Mouse (Mus musculus) A20 (cell line): ENCODE results near the gene Tnfsf8.

Experiments
- DNase-seq: peaks from one replicate; pipeline ENCODE4 v3.0.0-alpha.2; 2011; ENCODE audit warnings: low read depth, low spot score

The Tnfsf8 gene

DNA sequence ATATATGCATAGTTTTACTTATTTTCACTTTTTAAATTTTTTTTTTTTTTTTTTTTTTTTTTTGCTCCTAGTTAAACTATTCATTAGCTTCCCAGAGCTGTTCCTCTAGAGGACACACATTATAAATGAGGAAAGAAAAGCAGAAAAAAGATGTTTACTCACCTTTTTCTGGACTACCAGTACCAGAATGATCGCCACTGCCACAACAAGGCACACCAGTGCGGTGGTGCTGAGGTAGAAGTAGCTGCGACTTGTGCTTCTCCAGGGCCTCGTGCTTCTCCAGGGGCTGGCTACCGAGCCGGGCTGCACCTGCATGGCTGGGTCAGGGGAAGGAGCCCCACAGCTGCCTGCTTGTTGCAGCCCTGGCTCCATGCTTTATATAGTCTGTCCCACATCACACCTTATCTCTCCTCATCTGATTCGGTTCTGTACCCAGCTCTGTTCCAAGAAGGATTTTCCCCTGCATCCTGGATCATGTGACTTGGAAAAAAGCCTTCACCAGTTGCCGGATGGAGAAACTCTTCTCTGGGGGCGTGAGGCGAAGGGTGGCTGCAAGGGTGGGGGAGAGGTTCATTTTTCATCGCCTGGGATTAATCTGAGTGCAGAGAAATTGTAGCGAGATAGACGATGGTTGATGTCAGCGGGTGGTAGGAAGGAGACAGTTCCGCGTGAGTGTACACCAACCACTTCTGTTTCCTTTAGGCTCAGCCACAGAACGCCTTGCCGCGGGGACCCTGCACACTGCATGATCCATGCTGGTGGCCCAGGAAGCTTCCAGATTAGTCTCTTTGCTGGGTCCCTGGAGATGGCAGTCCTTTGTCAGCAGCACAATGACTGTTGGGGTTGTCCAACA is at the start of gene Tnfsf8:
Gene Tnfsf8 (minus strand): TSS at position 660 of the 853 bp plus-strand sequence.
- DNase-seq: no peak

DNA sequence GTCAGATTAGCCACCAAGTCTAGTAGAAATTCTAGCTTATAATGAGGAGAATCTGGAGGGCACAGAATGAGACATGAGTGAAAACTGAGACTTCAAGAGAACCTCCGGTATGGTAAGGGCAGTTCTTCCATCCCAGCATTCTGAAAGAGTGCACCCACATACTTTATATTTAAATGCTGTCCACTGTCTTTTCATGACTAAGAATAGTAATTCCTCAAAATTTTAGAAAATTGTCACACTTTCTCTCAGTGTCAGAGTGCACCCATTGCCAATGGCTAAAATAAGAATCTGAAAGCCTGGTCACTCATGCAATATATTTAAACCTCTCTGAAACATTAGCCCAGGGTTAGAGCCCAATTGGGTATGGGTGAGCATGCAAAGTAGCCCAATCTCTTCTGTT is 47.4 kb upstream of the Tnfsf8 start:
- DNase-seq: no peak

- DNase-seq: no peak
Observed at GRCm38 (mm10) chr4:63907473-63907872, 46.3 kb upstream of the Tnfsf8 start.

DNA sequence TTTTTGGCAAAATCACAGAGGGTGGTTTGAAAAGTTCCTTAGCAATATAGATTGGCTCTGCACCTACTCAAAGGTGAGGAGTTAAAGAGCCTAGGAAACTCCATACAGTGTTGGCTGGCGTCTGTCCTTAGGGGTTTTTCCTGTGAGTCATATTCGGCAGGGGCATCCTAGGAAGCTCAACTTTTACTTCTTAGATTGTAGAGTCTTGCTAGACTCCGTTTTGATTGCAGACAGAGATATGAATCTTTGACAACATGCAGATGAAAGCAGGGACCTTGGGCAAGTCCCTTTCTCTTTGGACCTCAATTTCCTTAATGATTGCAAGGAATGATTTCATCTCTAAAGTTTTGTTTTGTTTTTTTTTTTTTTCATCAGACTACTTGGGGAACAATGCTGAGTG is 44.9 kb upstream of the Tnfsf8 start:
- DNase-seq: no peak

GRCm38 (mm10) chr4:63899081-63899523 is 38.0 kb upstream of the Tnfsf8 start:
- no peak for DNase-seq

GRCm38 (mm10) chr4:63897152-63897551 is 36.0 kb upstream of the Tnfsf8 start:
- no peak for DNase-seq

- DNase-seq: no peak
Observed at GRCm38 (mm10) chr4:63886156-63886555, 25.0 kb upstream of the Tnfsf8 start.

DNA sequence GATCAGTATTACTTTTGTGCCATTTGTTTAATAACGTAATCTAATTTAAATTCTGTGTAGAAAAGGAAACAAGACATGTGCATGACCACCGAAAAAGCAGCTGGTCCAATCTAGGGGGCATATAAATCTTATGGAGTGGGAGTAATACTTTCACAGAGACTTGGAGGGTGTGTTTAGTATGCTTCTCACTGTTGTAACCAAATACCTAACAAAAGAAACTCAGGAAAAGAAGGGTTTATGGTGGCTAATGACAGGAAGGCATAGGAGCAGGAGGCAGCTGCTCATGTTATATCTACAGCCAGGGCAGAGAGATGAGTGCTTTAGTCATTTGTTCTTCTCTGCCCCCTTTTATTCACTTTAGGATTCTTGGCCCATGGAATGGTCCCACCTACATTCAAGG is 15.6 kb upstream of the Tnfsf8 start:
- no peak for DNase-seq

DNA sequence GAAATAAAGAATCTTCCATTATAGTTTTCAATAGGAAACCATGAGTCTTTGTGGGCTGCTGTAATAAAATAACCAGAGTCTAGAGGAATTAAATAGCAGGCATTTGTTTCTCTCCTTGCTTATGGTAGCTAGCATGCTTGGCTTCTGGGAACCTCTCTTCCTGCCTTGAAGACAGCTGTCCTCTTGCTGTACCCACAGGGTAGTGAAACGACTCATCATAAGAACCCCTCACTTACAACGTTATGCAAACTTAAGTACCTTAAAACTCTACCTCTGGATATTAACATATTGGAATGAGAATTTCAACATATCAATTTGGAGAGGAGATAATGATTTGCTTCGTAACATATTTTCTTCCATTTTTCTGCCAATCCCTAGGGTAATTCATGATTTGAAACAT is 14.3 kb upstream of the Tnfsf8 start:
- DNase-seq: no peak

DNA sequence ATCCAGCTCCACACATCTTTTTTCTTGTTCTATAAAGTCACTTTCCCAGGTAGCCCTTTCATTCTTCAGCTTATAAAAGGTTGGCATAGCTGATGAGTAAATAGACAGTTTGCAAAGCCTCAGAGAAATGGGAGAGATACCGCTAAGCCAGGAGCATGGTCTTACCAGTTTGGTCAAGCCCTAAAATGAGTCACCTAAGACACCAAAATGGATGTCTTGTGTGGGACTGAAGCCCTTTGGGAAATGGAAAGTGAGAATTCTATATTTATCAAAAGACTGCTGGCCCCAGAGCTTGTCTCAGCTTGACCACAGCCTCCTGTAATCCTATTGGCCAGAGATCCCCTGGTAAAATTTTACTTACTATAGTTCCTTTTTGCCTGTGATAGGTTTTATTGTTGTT is 9.5 kb upstream of the Tnfsf8 start:
- no peak for DNase-seq

DNA sequence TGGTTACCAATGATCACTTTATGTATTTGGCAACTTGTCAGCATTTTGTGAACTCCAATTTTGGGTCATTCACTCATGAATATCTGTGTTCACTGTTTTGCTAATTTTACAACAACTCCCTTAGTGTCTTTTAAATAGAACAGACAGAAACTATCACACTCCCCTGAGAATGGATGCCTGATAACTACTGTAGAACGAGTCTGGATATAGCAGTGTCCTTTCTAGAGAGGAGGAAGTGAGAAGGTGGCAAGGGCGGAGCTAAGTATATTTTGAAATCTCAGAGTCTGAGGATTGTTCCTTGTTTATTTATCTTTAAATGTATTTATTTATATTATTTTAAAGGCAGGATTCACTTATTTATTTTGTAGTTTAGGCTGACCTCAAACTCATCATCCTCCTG is 7.6 kb upstream of the Tnfsf8 start:
- no peak for DNase-seq

DNA sequence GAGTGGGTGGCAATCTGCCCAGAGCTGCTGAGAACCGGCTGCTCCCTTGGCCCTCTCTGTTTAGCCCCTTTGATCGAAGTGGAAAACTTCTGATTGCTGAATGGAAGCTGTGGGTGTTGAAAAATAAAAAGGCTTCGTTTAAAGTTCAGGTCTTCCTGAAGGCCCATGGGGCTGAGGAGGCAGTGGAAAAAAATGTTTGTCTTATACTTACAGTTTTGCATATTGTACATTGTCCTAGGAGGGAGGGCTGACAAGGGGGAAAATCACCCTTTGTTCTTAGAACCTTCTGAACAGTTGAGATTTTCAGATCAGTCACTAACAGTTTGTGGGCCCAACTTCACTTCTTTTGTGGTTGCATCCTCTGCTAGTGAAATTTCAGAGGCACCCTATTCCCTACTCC is 1.8 kb upstream of the Tnfsf8 start:
- no peak for DNase-seq

DNA sequence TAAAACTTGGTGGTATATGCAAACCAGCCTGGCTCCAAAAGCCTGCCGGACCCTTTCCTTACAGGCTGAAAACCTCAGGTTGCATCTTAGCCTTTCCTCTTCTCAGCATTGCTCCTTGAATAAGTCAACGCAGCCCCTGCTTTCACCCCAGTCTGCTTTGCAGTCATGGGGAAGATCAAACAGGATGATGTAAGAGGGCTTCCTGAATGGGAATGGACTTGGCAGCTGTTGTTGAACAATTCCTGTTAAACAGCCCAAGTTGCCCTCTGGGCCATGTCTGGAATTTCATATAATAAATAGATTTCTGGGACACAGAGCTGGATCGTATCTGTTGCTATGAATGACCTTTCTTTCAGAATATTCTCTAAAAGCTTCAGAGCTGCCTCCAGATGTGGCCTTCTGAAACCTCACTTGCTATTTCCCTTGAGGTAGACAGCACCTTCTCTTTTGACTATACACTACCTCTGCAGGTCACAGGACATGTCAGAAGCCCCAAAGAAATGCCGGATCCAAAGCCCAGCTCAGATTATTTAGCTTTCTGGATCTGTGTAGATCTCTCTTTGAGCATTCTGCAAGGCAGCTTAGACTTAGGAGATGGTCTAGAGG is 1.0 kb upstream of the Tnfsf8 start:
- no peak for DNase-seq

DNA sequence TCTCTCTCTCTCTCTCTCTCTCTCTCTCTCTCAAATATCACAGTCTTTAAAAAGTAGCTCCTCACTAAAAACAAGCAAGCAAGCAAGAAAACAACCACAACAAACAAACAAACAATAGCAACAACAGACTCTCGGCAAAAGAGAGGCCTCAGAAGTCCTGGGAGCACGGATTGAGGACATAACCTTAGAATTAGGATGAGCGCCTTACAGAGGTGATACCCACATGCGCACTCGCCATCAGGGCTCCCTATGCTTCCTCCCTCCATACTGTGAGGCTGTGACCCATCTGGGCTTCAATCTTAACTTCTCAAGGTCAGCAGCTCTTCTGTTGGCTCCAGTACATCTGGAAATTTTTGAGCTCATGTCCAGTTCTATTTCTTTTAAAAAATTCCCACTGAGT is 911 bp downstream of the Tnfsf8 start:
- DNase-seq: no peak

GRCm38 (mm10) chr4:63859785-63860203 is 1.4 kb downstream of the Tnfsf8 start:
- DNase-seq: no peak

- DNase-seq: no peak
Observed at GRCm38 (mm10) chr4:63858646-63859224, 2.4 kb downstream of the Tnfsf8 start.

GRCm38 (mm10) chr4:63856764-63857163 is 4.4 kb downstream of the Tnfsf8 start:
- no peak for DNase-seq

GRCm38 (mm10) chr4:63853782-63854386 is 7.3 kb downstream of the Tnfsf8 start:
- no peak for DNase-seq

DNA sequence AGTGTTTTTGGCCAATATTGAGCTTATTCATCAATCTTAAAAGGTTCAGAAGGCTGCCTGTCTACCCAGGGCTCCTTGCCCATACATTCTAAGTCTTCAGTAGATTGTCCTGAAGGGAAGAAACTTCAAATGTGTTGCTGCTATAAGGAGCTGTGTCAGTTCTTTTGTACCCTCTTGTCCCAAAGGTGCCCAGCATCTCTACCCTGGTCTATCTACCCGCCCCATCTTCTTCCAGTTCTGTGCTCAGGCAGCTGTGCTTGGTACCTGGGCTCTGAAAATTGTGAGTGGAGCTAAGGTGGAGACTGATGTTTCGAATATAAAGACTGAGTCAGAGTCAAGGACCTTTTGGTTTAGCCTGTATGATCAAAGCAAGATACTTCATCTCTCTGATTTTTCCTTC is 11.1 kb downstream of the Tnfsf8 start:
- no peak for DNase-seq

GRCm38 (mm10) chr4:63846881-63847597 is 14.1 kb downstream of the Tnfsf8 start:
- no peak for DNase-seq

DNA sequence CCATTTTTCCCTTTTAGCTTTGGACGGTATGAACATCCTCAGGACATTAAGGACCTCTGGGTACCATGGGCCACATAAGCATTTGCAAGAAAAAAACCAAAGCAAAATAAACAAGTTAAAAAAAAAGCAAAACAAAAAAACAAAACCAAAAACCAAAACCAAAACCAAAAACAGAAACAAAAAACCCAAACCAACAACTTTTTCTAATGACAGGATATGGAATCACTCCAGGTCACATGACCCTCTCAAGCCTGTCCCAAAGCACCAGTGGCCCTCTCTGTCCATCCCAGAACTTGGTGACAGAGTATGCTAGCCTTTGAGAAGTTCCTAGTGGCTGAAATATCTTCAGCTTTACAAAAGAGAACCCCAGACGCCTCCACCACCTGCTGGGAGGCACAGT is 15.4 kb downstream of the Tnfsf8 start:
- no peak for DNase-seq

GRCm38 (mm10) chr4:63843924-63844323 is 17.2 kb downstream of the Tnfsf8 start:
- DNase-seq: no peak
